Mouse (Mus musculus) neural tube, embryonic 12.5 days (tissue): Measurements from ENCODE around the gene Timm23. TPM values are rescaled to one million over a fixed set of nuclear protein-coding genes. Genes with fewer than 3 reads are reported as not detected.
"Not testable (repeated sequence)": the region's sequence is repeated elsewhere in the genome, so short reads cannot be mapped to it uniquely, and the experiment has no call there.

Source experiments
- ATAC-seq: fragments of 200-750 bp; cut with Nextera tagmentation; 2 replicates; pipeline ENCODE4 v1.8.0; 2017; ENCODE audit warnings: low read depth, mild to moderate bottlenecking, moderate TSS enrichment, moderate library complexity; ENCODE audit not compliant: low FRiP score
- H3K27ac ChIP-seq: fragments of 300-500 bp; sonication (generic); 2 replicates; pipeline ENCODE4 v1.5.1; 2016
- H3K27me3 ChIP-seq: fragments of 300-500 bp; sonication (generic); replicated peaks from 2 replicates; pipeline ENCODE4 v1.6.1; 2016; ENCODE audit warnings: mild to moderate bottlenecking
- H3K36me3 ChIP-seq: fragments of 300-500 bp; sonication (generic); 2 replicates; pipeline ENCODE4 v1.6.1; 2016; ENCODE audit warnings: mild to moderate bottlenecking
- H3K4me1 ChIP-seq: fragments of 300-500 bp; sonication (generic); 2 replicates; pipeline ENCODE4 v1.6.1; 2016
- H3K4me2 ChIP-seq: fragments of 300-500 bp; sonication (generic); replicated peaks from 2 replicates; pipeline ENCODE4 v1.6.1; 2016; ENCODE audit warnings: mild to moderate bottlenecking
- H3K4me3 ChIP-seq: fragments of 300-500 bp; sonication (generic); 2 replicates; pipeline ENCODE4 v1.5.1; 2016
- H3K9ac ChIP-seq: fragments of 300-500 bp; sonication (generic); 2 replicates; pipeline ENCODE4 v1.6.1; 2016; ENCODE audit warnings: mild to moderate bottlenecking
- H3K9me3 ChIP-seq: fragments of 300-500 bp; sonication (generic); 2 replicates; pipeline ENCODE4 v1.6.1; 2016; ENCODE audit warnings: mild to moderate bottlenecking
- WGBS: fragments of 180-500 bp; shearing (Covaris S2); methylation state at CpG from one replicate; pipeline ENCODE4 v1.1.7; 2016; 5-methylcytosine and 5-hydroxymethylcytosine counted together
- polyA plus RNA-seq: library from polyadenylated mRNA; unstranded; fragments of >200 nt; fragmentation: Nextera tagmentation; extraction: Ambion mirVana; gene quantifications from 2 replicates; pipeline ENCODE4 v1.2.1, GENCODE M21; 2016

Gene Timm23
- 220 and 229 TPM in 2 replicates for polyA plus RNA-seq

DNA sequence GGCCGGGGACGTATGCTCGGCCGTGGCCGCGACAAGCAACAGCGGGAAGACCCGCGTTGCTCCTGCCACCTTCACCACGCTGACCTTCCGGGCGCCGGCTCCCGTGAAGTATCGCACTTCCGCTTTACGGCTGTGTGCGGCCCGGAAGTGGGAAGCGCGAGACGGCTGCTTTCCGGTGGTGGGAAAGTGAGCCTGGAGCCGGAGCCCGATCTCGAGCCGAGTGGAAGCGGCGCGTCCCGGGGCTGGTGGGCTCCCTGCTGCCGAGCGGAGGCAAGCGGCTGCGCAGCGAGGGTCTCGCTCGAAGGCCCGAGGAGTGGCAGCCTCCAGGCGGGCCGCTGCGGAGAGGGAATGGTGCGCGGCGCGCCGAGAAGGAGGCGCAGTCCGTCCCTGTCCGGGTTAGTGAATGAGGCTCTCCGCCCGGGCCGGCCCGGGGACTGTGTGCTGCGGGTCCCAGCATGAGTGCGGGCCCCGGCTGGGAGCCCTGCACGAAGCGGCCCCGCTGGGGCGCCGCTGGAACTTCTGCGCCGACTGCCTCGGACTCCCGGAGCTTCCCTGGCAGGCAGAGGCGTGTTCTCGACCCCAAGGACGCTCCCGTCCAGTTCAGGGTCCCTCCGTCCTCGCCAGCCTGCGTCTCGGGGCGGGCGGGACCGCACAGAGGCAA, at the start of gene Timm23, which contains the start of gene Parg:
Gene Timm23 (minus strand): TSS at position 108 of the 661 bp plus-strand sequence.
Gene Parg (plus strand): TSS at position 159 of the 661 bp plus-strand sequence.
- H3K27ac ChIP-seq, result no peak within 1 kb of the TSS
- H3K4me2 ChIP-seq, result peak within 1 kb of the TSS; percentile 75
- peaks cover 19% of the 10 kb centered on the region for H3K36me3 ChIP-seq
- H3K4me1 ChIP-seq, result peaks cover 25% of the 10 kb centered on the region
- peaks cover 3% of the 10 kb centered on the region; the same call in 1 of the 2 replicates for H3K9me3 ChIP-seq
- H3K9ac ChIP-seq, result peak within 1 kb of the TSS; percentile 93
- under 1% methylated on average over 77 of the region's 77 CpGs for WGBS
- peak; percentile 90 for ATAC-seq
- H3K4me3 ChIP-seq, result peak within 1 kb of the TSS; percentile 90
- no peaks in the 10 kb centered on the region for H3K27me3 ChIP-seq

DNA sequence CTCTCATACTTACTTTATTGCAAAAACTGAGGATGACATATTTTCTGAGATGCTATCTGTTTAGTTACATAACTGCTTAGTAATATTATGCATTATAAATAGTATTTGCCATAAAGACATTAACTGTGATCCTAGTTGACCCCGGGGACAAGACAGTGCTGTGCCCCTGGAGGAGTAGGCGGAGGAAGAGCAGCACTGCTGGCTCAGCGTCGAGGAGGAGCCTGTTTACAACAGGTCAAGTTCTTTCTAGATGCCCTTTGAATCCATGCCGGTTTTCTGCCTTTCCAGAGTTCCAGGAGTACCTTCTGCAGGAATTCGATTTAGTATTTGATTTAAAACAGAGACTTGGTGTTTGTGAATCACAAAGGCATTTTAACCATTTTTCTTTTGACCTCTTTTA, 47.9 kb upstream of the Timm23 start:
- Histone ChIP-seq H3K27me3 (no peaks in the 10 kb centered on the region), H3K4me2 (no peak overlapping the region), H3K4me3 (no peak overlapping the region), H3K27ac (no peak overlapping the region), H3K9me3 (no peaks in the 10 kb centered on the region), H3K9ac (no peak overlapping the region), H3K4me1 (peaks cover 13% of the 10 kb centered on the region), H3K36me3 (peaks cover 4% of the 10 kb centered on the region; the same call in 1 of the 2 replicates)
- 75% methylated on average over 6 of the region's 6 CpGs for WGBS
- no peak for ATAC-seq

DNA sequence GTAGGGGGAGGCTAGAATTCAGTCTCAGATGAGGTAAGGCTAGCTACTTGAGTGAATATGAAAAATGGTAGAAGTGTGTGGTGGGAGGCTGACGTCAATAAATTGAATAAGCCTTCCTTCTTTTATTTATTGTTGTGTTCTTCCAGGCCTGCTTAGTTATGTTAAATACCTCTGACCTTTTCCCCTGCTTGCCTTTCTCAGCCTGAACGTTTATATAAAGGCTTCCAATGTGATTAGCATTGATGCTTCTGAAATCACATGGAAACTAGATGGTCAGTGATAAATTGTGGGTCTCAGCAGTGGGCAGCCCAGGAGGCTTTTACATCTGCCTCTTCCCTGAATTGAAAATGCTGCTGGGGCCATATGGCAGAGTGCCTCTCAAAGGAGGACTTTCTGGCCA, 44.3 kb upstream of the Timm23 start:
- H3K27ac ChIP-seq, result 0 out of 2 replicates have a peak overlapping the region, but pooled peaks have one; percentile 15

DNA sequence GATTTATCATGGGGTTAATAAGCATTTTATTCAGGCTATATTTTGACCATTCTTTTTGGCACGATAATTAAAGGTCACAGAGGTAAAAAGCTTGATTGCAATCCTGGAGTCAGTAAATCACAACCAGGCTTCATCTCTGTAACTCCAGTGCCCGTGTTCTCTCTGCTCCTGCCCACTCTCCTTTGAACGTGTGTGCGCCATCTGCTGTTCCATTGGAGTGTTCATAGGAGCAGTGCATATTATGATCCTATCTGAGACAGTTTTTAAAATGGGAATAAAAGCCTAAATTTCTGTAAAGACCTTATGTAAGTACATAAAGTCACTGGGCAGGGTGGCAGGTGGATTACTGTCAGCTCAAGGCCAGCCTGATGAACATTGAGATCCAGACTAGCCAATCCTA, 40.7 kb upstream of the Timm23 start:
- Histone ChIP-seq H3K9me3 (no peaks in the 10 kb centered on the region), H3K4me2 (no peak overlapping the region), H3K36me3 (peaks cover 6% of the 10 kb centered on the region; the same call in 1 of the 2 replicates), H3K9ac (no peak overlapping the region), H3K27ac (no peak overlapping the region), H3K4me3 (no peak overlapping the region), H3K27me3 (no peaks in the 10 kb centered on the region), H3K4me1 (peaks cover 16% of the 10 kb centered on the region)
- no peak for ATAC-seq
- 68% methylated on average over 4 of the region's 4 CpGs for WGBS

More for the DNA sequence above, 44.3 kb upstream of the Timm23 start:
- Histone ChIP-seq H3K4me1 (peaks cover 16% of the 10 kb centered on the region), H3K9me3 (no peaks in the 10 kb centered on the region), H3K36me3 (peaks cover 3% of the 10 kb centered on the region; the same call in 1 of the 2 replicates), H3K4me2 (no peak overlapping the region), H3K27me3 (no peaks in the 10 kb centered on the region), H3K9ac (no peak overlapping the region), H3K4me3 (no peak overlapping the region)
- peak; percentile 76 for ATAC-seq
- WGBS, result 13% methylated on average over 2 of the region's 2 CpGs

DNA sequence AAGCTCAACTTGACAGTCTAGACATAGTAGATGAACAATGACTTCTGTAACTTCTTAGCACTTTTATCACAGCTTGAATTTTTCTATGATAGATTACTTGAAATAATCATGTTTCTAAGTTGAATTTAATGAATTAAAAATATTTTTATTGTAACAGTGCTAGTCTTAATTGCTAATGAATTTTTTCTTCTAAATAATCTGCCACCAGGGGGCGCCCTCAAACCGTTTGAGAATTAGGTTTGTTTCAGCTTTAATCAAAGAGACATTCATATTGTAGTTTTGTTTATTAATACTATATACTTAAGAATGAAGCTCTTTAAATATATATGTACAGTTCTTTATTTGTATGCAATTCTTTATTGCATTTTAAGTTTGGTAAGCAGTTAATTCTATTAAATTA, 27.3 kb upstream of the Timm23 start:
- Histone ChIP-seq H3K4me1 (no peaks in the 10 kb centered on the region), H3K27me3 (no peaks in the 10 kb centered on the region), H3K4me3 (no peak overlapping the region), H3K27ac (no peak overlapping the region), H3K4me2 (no peak overlapping the region), H3K9me3 (no peaks in the 10 kb centered on the region), H3K9ac (no peak overlapping the region), H3K36me3 (peaks cover 7% of the 10 kb centered on the region; the same call in 1 of the 2 replicates)
- ATAC-seq, result no peak
- 3% methylated on average over 2 of the region's 2 CpGs for WGBS

DNA sequence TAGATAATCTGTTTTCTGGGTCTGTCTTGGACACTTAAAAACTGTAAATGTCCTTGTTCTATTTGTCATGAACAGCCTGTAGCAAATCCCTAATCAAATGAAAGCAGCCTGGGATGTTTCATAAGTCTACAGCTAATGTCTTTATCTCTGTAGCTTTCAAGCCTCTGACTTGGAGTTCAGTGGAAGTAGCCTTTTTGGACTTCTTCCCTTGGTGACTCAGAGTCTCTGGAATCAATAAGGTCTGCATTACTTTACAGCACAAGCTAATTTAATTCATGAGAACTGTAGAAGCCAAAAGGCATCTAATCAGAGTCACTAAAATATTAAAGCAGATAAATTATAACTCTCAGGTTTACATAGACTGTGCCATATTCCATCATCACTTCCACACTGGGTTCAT, 24.9 kb upstream of the Timm23 start:
- no peaks in the 10 kb centered on the region for H3K4me1 ChIP-seq
- no peak for ATAC-seq
- H3K27ac ChIP-seq, result no peak overlapping the region
- H3K36me3 ChIP-seq, result peaks cover 4% of the 10 kb centered on the region; the same call in 1 of the 2 replicates
- H3K4me3 ChIP-seq, result no peak overlapping the region
- H3K27me3 ChIP-seq, result no peaks in the 10 kb centered on the region
- no peak overlapping the region for H3K4me2 ChIP-seq
- no peaks in the 10 kb centered on the region for H3K9me3 ChIP-seq
- no peak overlapping the region for H3K9ac ChIP-seq

DNA sequence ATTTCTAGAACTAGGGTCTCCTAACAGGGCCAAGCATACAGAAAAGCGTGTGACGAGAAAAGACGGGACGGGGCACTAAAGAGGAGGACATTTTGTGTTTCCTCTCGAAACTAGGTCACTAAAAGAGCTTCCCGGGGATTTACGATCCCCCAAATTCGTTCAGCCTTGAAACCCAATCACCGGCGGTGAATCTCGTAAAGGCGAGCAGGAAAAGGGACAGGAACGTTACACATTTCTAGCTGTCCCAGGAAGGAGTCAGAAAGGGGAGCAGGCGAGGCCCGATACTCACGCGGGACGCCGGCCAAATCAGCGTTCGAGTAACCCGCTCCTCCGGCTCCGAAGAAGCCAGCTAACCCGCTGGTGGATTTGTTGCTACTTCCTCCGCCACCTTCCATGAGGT, 344 bp downstream of the Timm23 start:
- peaks cover 22% of the 10 kb centered on the region for H3K36me3 ChIP-seq
- H3K27me3 ChIP-seq, result no peaks in the 10 kb centered on the region
- H3K27ac ChIP-seq, result no peak overlapping the region
- H3K9me3 ChIP-seq, result peaks cover 3% of the 10 kb centered on the region; the same call in 1 of the 2 replicates
- peaks cover 25% of the 10 kb centered on the region for H3K4me1 ChIP-seq
- peak; percentile 33; the same call in 1 of the 2 replicates for ATAC-seq
- WGBS, result 3% methylated on average over 26 of the region's 26 CpGs
- peak overlapping the region; percentile 90 for H3K4me3 ChIP-seq
- H3K9ac ChIP-seq, result peak overlapping the region; percentile 93
- peak overlapping the region; percentile 75 for H3K4me2 ChIP-seq

DNA sequence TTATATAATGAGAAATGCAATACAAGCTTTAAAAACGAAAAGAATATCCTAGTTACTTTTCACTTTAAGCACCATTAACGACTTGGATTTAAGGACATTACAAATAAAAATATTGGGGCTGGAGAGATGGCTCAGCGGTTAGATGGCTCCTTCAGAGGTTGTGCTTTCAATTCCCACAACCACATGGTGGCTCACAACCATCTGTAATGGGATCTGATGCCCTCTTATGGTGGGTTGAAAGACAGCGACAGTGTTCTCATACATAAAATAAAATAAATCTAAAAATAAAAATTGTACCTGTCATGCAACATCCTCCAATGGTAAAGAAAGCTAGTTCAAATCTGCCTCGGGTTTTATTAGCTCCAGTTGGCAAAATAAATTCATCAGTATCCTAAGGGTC, 8.1 kb downstream of the Timm23 start:
- not testable (repeated sequence) for H3K27me3 ChIP-seq, H3K4me3 ChIP-seq, H3K4me2 ChIP-seq, H3K4me1 ChIP-seq, ATAC-seq, H3K27ac ChIP-seq, H3K9ac ChIP-seq, H3K9me3 ChIP-seq
- 87% methylated on average over 5 of the region's 5 CpGs for WGBS
- peaks cover 48% of the 10 kb centered on the region for H3K36me3 ChIP-seq

DNA sequence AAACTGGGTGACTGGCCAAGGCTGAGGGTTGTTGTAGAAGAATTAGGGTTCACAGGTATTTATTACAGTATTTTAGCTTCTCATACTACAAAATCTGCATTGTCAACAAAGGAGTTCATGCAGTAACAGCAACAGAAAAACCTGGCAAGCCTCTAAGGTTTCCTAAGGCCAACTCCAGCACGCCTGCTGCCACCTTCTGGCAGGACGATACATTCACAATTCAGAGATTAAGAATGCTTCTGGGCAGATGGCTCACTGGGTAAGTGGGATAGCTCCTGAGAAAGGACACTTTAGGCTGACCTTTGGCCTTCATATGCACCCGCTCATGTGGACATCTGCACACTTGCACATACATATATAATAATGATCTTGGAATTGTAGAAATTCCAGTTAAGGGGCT, 9.3 kb downstream of the Timm23 start:
- 59% methylated on average over 3 of the region's 3 CpGs for WGBS
- Histone ChIP-seq H3K4me3 (no peak overlapping the region), H3K27ac (no peak overlapping the region), H3K36me3 (peaks cover 51% of the 10 kb centered on the region), H3K4me1 (no peaks in the 10 kb centered on the region), H3K9ac (no peak overlapping the region), H3K27me3 (no peaks in the 10 kb centered on the region), H3K9me3 (no peaks in the 10 kb centered on the region), H3K4me2 (no peak overlapping the region)
- no peak for ATAC-seq

DNA sequence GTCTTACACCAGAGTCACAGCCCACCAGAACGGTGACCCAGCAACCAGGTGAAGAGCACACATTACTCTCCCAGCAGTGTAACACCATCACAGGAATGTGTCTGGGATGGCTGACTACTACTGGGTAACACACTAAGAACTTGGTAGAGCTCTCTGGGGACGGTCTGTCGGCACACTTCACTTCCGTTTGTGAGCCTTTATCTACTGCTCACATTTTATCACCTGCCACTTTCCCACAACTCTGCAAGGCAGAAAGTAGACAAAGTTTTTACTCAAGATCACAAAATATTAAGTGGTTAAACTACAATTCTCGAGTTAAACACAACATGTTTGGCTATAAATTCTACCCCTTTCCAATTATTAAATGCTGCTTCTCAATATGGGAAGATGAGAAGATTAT, 9.8 kb downstream of the Timm23 start:
- 96% methylated on average over 5 of the region's 5 CpGs for WGBS
- no peaks in the 10 kb centered on the region for H3K27me3 ChIP-seq
- H3K4me1 ChIP-seq, result no peaks in the 10 kb centered on the region
- no peak overlapping the region for H3K27ac ChIP-seq
- H3K4me2 ChIP-seq, result no peak overlapping the region
- H3K36me3 ChIP-seq, result peaks cover 52% of the 10 kb centered on the region
- no peak overlapping the region for H3K9ac ChIP-seq
- H3K9me3 ChIP-seq, result no peaks in the 10 kb centered on the region
- ATAC-seq, result no peak
- H3K4me3 ChIP-seq, result no peak overlapping the region

DNA sequence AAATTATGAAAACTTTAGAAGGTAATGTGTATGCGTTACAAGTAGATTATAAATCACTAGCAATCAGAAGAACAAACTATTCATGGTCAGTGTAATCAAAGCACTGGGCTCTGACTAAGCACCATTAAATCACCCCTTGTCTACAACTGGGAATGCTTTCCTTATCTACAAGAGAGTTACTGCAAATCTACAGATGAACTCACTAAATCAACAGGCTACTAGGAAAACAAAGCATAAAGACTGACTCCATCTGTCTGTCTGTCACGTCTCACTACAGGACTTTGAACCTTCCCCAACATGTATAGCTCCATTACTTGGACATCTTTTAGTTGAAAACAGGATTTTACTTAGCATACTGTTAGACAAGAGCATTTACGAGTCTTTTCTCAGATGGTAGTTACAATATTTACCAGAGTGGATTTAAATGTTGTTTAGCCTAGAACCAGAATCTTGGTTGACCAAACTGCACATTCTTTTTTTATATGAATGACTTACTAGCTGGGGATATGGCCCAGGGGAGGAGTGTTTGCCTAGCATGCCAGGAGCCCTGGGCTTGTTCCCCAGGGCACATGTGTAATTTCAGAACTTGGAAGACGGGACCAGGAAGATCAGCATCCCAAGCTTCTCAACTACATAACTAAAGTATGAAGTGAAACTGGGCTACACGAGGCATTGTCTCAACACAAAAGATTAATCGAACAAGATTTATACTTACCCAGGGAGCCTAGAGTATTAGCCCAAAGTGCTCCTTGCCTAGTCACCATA, 10.9 kb downstream of the Timm23 start:
- no peak overlapping the region for H3K27ac ChIP-seq
- H3K4me3 ChIP-seq, result no peak overlapping the region
- H3K36me3 ChIP-seq, result peaks cover 57% of the 10 kb centered on the region
- H3K9me3 ChIP-seq, result no peaks in the 10 kb centered on the region
- WGBS, result 92% methylated on average over 6 of the region's 6 CpGs
- no peak for ATAC-seq
- no peak overlapping the region for H3K4me2 ChIP-seq
- no peak overlapping the region for H3K9ac ChIP-seq
- no peaks in the 10 kb centered on the region for H3K27me3 ChIP-seq
- no peaks in the 10 kb centered on the region for H3K4me1 ChIP-seq

DNA sequence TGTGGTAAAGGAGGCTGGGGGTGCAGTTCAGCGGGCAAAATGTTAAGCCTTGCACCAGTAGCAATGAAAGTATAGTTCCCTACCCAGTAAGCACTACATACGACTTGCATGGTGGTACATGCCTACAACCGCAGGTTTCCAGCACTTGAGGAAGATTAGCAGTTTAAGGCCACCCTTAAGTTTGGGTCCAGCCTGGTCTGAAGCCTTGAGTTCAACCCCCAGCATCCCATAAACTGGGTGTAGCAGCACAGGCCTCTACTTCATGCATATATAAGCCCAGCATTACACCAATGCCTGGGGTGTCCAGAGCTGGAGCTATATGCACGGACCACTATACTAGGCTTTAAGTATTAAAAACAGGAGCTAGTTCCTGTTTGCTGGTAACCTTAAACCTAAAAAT, 17.9 kb downstream of the Timm23 start:
- Histone ChIP-seq H3K36me3 (peaks cover 72% of the 10 kb centered on the region), H3K4me2 (no peak overlapping the region), H3K4me3 (no peak overlapping the region), H3K27me3 (no peaks in the 10 kb centered on the region), H3K4me1 (no peaks in the 10 kb centered on the region), H3K27ac (no peak overlapping the region), H3K9me3 (no peaks in the 10 kb centered on the region), H3K9ac (no peak overlapping the region)
- no peak for ATAC-seq
- 96% methylated on average over 4 of the region's 4 CpGs for WGBS
